Mouse (Mus musculus) forelimb bud, embryonic 11.5 days (tissue): ENCODE data around the gene Tbc1d24.
"Not testable (repeated sequence)": the region's sequence is repeated elsewhere in the genome, so short reads cannot be mapped to it uniquely, and the experiment has no call there.

ENCODE experiments used
- DNase-seq: peaks from one replicate; pipeline ENCODE4 v3.0.0-alpha.2; 2012; ENCODE audit warnings: low read depth, low spot score

The Tbc1d24 gene

DNA sequence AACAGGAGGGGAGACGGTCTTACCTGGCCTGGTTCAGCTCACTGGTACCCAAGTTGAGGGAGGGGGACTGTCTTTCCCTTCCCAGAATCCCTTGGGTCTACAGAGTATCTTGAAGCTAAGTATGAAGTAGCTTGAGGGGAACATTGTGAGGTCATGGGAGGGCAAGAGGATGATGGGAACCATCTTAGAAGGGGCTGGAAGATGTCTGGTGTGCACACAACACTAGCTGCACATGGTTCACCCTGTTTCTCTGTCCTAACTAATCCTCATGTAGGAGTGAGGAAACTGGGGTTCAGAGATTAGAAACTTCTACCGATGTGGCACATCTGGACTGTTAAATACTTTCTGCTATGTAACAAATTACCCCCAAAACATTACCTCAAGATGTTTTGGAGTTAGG, 54.5 kb downstream of the Tbc1d24 start, which contains the start of gene Pdpk1:
Gene Pdpk1 (minus strand): TSS at position 101 of the 400 bp plus-strand sequence.
- DNase-seq, result no peak

DNA sequence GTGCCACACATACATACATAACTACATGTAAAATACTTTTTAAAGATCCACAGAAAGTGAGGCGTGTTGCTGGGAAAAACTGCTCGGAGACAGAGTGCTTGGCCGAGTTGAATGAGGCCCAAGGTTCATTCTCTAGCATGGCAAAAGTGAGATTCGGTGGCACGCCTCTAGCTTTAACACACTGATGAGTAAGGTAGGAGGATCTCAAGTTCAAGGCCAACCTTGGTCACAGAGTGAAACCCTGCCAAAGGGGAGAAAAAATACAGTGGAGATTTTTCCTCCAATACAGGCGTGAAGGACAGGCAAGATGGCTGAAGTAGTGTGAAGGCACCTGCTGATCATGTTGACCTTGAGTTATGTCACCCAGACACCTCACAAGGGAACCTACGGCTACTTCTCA, 55.9 kb downstream of the Tbc1d24 start:
- no peak for DNase-seq

DNA sequence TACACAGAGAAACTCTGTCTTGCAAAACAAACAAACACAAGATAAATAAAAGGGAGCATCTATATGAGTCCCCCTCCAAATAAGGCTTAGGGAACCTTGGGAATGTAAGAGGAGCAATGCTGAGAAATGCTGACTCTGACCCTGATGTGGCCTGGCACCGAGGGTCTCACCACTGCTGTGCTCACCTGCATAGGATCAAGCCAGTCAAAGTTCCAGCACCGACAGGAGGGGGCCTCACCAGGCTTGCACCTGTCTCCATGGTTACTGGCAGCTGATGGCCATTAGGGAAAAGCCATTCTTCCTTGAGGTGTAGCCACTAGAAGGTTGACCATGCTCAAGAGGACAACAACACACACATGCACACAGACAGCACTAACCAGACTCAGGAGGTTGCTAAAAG, 62.5 kb downstream of the Tbc1d24 start:
- no peak for DNase-seq

DNA sequence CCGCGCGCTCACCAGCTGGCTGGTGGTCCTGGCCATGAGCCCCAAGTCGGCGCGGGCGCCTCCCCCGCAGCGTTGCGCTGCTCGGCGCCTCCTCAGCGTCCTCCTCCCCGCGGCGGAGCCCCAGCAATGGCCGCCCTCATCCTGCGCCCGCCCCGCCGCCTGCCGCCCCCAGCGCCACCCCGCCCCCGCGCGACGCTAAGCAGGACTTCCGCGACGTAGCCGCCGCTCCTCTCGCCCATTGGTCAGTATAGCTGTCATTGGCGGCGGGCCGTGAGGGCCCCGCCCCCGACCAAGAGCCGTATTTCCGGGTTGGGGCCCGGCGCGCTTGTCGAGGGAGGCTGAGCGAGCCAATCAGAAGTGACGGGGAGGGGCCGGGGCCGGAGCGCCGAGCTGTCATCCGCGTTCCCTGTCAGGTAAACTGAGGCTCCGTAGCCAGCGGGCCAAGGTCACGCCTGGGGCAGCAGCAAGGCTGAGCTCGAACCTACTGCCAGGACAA, 63.9 kb downstream of the Tbc1d24 start:
- peak; percentile 94 for DNase-seq

DNA sequence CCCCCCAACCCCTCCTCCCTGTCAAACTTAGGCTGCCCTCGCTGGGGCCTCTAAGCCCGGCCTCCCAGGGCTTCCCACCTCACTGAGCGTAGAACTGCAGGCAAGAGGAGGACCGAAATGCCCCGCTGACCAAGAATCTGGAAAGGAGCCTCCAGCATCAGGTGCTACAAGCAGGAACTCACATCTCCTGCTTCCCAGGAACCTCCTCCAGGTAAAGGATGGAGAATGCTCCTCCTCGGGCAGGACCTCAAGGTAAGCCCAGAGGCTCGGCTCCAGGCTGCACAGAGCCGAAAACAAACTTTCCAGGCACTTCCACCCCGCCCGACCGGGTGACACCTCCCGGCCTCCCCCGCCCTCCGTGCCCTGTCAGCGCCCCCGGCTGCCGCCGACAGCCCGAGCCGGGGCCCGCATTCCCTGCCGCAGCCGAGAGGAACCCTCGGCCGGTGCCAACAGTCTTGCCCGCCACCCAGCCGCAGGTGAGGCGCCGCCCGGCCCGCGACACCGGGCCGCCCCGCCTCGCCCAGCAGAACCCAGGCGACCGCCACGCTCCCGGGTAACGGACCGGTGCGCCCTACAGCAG, 64.4 kb downstream of the Tbc1d24 start:
- no peak for DNase-seq

DNA sequence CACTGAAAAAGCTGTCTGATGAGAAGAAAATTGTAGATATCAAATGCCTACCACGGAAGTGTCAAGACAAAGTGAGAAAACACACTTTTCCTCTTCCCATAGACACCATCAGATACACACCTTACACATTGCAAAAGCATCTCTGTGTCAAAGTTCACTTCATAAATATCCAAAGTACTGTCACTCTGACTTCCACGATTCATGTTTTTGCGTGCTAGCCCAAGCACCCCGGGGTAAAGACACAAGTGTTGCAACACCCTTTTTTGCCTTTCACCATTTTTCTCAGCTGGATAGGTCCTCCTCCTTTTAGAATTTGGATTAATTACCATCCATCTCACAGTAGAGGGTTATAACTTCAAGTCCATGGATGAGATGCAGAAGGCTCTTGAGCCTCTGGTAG, 65.4 kb downstream of the Tbc1d24 start:
- no peak for DNase-seq

DNA sequence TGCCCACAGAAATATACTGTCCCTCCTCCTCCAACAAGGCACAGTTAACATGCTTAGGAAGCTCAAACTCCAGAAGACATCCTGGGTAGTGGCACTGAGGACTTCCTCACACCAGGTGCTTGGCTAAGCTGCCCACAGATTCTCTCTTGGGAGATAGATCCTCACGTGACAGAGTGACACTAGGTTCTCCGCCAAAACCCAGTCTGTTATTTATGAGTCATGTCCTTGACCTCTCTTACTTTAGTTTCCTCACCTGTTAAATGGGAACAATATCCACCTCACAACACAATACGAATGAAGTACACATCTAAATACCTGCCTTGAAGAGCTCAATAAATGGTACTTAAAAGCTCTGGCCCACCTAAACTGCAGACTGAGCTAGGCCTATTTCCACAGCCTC, 66.1 kb downstream of the Tbc1d24 start:
- DNase-seq, result no peak

DNA sequence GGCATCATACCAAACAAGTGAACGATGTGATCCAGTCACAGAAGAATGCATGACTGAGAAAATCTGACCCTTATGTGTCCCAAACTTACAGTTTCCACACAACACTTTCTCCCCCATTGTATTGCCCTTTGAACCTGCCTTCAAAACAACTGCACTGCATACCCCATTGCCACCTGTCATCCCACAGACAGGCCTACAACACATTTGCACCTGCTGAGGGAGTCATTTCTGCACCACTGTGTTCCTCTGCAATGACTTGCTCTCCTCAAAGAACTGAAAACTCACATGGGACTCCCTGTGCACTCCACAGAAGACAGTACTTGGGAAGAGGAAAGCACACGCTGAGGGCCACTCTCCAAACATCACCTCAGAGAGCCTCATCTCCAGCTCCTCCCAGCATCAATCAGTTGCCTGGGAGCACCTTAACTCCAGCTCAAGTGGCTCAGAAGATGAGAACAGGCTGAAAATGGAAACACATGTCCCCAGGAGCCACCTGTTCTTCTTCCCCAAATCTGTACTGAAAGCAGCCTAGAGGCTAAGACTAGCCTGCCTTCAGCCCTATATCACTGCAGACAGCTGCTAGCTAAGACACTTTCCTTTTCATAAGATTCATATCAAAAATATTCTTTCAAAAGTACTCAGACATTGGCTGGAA, 68.0 kb downstream of the Tbc1d24 start:
- DNase-seq, result no peak

DNA sequence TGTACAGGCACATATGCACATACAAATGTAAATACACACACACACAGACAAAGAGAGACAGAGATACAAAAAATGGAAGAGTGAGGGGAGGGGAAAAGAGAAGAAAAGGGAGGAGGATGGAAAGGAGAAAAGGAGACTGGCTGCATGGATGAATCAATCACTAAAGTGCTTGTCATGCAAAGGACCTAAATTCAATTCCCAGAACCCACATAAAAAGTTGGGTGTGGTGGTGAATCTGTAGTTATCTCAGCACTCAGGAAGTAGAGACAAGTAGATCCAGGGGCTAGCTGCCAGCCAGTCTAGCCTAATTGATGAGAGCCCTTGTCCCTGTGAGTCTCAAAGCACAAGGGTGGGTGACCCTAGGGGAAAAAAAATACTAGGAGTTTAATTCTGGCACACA, 71.3 kb downstream of the Tbc1d24 start:
- DNase-seq, result no peak

DNA sequence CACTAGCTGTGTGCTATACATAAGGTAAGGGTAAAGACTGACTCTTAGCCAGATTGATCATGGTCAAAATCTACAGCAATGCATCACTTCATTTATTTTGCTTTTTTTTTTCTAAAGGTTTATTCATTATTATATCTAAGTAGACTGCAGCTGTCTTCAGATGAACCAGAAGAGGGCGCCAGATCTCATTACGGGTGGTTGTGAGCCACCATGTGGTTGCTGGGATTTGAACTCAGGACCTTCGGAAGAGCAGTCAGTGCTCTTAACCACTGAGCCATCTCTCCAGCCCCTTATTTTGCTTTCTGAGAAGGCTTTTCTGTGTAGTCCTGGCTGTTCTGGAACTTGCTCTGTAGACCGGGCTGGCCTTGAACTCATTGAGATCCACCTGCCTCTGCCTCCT, 72.4 kb downstream of the Tbc1d24 start:
- DNase-seq, result not testable (repeated sequence)

DNA sequence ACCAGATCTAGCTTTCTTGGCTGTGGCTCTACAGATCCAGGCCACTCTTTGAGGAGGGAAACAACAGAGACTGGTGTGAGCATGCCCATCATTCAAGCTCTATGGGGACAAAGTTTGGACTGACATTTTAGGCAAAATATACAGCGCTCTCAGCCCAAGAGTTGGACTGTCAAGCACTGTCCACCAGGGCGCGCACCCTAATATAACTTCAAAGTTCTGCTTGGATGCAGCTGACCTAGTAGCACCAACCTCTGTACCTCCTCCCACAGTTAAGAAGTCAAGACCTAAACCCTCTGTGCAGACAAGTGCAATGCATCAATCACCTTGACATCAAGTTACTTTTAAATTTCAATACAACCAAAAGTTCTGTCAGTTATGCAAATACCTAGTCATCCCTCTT, 73.8 kb downstream of the Tbc1d24 start:
- DNase-seq, result no peak

DNA sequence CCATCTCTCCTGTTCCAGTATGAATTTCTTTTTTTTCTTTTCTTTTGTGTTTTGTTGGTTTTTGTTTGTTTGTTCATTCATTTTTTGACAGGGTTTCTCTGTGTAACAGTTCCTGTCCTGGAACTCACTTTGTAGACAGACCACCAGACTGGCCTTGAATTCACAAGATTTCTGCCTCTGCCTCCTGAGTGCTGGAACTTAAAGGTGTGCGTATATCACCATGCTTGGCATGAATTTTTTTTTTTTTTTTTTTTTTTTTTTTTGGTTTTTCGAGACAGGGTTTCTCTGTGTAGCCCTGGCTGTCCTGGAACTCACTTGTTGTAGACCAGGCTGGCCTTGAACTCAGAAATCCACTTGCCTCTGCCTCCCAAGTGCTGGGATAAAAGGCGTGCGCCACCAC, 76.1 kb downstream of the Tbc1d24 start:
- DNase-seq, result not testable (repeated sequence)

DNA sequence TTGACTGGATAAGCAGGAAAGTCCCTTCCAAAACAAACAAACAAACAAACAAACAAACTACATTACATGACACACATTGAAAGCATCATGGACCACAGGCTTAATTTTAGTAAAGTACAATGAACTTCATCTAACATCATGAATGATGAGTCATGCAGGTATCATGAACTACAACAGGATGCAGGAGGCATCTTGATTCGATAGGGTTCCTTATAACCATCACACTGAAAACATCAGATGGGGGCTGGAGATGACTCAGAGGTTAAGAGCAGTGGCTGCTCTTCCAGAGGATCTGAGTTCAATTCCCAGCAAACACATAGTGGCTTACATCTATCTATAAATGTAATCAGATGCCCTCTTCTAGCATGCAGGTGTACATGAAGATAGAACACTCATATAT, 77.8 kb downstream of the Tbc1d24 start:
- no peak for DNase-seq

DNA sequence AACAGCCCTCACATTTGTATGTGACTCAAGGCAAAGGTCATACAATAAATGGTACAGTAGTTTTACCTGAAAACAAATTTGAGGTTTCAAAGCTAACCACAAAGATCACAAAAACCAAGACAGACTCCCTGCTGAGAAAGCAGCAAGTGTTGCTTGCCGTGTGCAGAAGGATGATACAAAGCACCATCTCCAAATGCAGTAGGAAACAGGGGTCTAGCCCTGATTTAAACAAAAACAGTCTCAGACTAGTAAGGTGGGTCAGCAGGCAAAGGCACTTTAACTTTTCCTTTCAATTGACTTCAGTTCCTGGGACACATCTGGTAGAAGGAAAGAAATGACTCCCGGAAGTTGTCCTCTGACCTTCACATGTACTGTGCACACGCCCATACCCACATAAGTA, 78.6 kb downstream of the Tbc1d24 start:
- DNase-seq, result no peak
